Mouse (Mus musculus) MEL (cell line): ENCODE measurements around the gene Olfr67.

Experiments used
- CTCF ChIP-seq, 3 experiments: IDR thresholded peaks in 2 of 3; conservative IDR thresholded peaks in 1 of 3; 2 replicates each; pipeline ENCODE4 v1.5.1; 2011 to 2012; ENCODE audit warnings: low read length in 3 of 3, low read depth in 2 of 3, mild to moderate bottlenecking in 2 of 3, improper control_type of control experiment in 1 of 3, inconsistent platforms in 1 of 3, mixed read lengths in 1 of 3, moderate library complexity in 1 of 3; ENCODE audit not compliant: control insufficient read depth in 1 of 3, insufficient read depth in 1 of 3, poor library complexity in 1 of 3, severe bottlenecking in 1 of 3
- E2F4 ChIP-seq: IDR thresholded peaks from 2 replicates; pipeline ENCODE4 v1.6.1; 2011; ENCODE audit warnings: low read depth, low read length, improper control_type of control experiment, borderline replicate concordance
- EP300 ChIP-seq, 2 experiments: IDR thresholded peaks; 2 replicates each; pipeline ENCODE4 v1.6.1; 2011; ENCODE audit warnings: improper control_type of control experiment in 2 of 2, low read length in 2 of 2, low read depth in 1 of 2, mild to moderate bottlenecking in 1 of 2
- ETS1 ChIP-seq: IDR thresholded peaks from 2 replicates; pipeline ENCODE4 v1.6.1; 2012; ENCODE audit warnings: low read depth, mild to moderate bottlenecking, inconsistent platforms, low read length, improper control_type of control experiment, moderate library complexity
- GATA1 ChIP-seq: IDR thresholded peaks from 2 replicates; pipeline ENCODE4 v1.6.1; 2011; ENCODE audit warnings: low read depth, low read length, improper control_type of control experiment
- MAFK ChIP-seq: IDR thresholded peaks from 2 replicates; pipeline ENCODE4 v1.6.1; 2011; ENCODE audit warnings: low read depth, mild to moderate bottlenecking, low read length, improper control_type of control experiment, borderline replicate concordance
- MAX ChIP-seq: IDR thresholded peaks from 2 replicates; pipeline ENCODE4 v1.6.1; 2011; ENCODE audit warnings: low read length, improper control_type of control experiment
- MXI1 ChIP-seq: IDR thresholded peaks from 2 replicates; pipeline ENCODE4 v1.6.1; 2011; ENCODE audit warnings: mild to moderate bottlenecking, low read depth, low read length, improper control_type of control experiment
- TCF12 ChIP-seq: IDR thresholded peaks from 2 replicates; pipeline ENCODE4 v1.6.1; 2014; ENCODE audit warnings: low read depth, mild to moderate bottlenecking, inconsistent platforms, low read length, improper control_type of control experiment, moderate library complexity

- TF ChIP-seq CTCF (IDR thresholded peaks at IDR 0.05 in 2 of 3, conservative IDR thresholded peaks at IDR 0.05 in 1 of 3; ENCODE audit: control insufficient read depth in 1 of 3, insufficient read depth in 1 of 3, low read depth in 2 of 3, low read length in 3 of 3, poor library complexity in 1 of 3, severe bottlenecking in 1 of 3): no peak
- no peak for TF ChIP-seq ETS1
- no peak for TF ChIP-seq GATA1
- no peak for TF ChIP-seq E2F4
- TF ChIP-seq MXI1: no peak
- no peak for TF ChIP-seq MAX
- TF ChIP-seq EP300 (IDR thresholded peaks at IDR 0.05; ENCODE audit: low read depth in 1 of 2, low read length in 2 of 2): no peak
- TF ChIP-seq TCF12: no peak
- no peak for TF ChIP-seq MAFK
Measured at GRCm38 (mm10) chr7:103744843-103745242, 46.8 kb downstream of the Olfr67 start, which contains the start of gene Olfr629.
